Mouse (Mus musculus) monocyte, adult 2 months (primary cell): ENCODE results near the gene Flad1.
A peak's percentile ranks its signal among the peaks of the same experiment; 100 is the strongest.

Experiments used
- DNase-seq, 2 experiments: peaks; one replicate each; pipeline ENCODE4 v3.0.0; 2022; ENCODE audit warnings: low spot score in 2 of 2, low read depth in 1 of 2

Flad1 gene

DNA sequence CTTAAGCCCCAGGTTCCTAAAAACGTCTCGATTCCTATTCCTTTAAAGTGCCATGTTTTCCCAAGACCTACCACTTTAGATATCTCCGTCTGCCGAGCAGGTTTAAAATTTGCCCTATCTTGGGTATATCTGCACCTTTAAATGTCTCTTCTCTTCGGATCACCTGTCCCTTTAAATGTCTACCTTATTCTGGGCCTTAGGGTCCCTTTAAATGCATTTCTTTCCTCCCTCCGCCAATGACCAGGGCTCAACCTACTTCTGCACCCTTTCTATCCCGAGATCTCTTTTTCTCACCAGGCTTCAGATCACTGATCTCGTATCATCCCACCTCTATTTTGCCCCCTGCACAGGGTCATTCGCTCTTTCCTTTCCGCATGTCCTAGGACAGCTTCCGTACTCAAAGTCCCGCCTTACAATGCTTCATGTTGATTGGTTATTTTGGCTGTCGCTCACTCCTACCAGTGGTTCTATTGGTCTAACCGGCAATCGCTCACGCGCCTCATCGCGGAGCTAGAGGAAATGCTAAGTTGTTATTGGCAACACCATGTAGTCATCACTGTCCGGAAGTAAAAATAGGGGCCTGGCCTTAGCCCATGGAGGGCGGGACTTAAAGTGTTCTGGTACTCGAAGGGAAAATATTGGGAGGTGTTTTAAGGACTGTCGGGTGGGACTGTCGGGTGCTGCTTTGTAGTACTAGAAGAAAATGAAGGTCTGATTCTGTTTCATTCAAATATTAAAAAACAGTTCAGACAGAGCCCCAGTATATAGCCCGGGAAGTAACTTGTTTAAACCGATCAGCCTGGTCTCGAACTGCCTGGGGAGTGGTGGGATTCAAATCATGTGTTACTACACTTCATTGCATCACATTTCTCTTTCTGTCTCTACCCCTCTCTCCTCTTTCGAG lies at the start of gene Flad1:
Flad1 (minus strand) TSS at position 381 of the 904 bp plus-strand sequence.
- DNase-seq: peak; percentile 93 to 96

DNA sequence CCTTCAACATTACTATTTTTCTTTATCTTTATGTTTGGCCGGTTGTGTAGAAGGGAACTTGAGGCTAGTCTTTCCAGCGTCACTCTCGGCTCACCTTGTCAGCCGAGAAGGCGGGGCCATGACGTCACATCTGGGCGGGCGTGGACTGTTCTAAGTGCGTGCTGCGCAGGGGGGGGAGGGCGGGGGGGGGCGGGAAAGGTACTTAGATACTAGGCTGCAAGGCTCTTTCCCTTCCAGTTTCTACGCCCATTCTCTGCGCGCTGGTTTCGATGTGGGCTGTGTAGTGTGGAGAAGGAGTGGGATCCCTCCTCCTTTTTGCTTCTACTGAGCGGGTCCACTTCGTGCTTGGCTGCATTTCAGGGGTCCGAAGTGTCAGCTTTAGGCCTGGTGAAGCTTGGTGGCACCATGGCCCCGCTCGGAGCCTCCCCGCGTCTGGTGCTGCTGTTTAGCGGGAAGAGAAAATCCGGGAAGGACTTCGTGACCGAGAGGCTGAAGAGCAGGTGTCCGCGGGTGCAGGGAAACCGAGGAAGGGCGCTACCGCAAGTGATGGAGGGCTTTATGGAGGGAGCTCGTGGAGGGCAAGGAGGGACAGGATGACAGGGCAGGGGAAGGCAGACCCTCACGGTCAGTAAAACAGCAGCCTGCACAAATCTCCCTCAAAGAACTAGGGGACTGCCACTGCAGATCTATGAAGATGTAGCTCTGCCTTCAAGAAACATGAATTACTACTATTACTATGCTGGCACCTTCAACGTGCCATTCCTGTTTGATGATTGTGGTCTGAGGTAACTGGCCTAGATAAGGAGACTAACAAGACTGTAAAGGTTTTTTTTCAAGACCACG lies 47.5 kb upstream of the Flad1 start:
- DNase-seq: peak; percentile 75 to 87

- no peak for DNase-seq
These were observed 46.8 kb upstream of the Flad1 start for GRCm38 (mm10) chr3:89458372-89458964.

DNA sequence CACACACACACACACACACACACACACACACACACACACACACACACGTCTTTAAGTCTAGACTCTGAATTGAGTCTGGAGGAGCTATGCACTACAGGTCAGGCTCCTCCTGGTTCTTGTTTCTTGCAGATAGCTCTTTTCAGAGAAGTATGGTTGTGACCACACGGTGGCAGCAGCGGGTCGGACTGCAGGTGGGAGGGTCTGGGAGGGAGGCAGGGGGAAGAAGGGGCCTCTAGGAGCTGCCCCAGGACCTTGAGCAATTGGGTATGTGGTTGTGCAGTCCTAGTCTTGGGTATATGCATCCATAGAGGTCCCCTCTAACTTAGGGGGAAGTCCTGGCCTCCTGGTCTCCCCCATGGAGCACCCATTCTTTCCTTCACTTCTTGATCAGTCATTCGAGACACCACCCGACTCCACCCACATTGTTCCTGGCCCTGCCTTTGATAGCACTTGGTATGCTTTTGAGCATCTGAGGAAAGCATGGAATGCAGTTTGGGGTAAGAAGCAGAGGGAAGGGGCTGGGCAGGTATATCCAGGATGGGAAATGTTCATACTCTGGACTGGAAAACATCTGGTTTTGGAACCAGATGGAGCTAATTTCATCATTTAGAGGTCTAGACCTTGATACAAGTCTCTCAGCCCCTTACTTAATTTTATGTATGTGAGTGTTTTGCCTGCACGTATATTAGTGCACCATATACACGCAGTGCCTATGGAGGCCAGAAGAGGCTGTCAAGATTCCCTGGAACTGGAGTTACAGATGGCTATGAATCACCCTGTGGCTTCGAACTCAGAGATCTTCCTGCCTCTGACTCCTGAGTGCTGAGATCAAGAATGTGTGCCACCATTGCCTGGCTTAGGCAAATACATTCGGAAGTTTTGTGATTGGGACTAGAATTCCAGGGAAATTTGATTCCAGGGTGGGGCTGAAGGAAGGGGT lies 45.3 kb upstream of the Flad1 start:
- DNase-seq: peak; percentile 43 to 61

GRCm38 (mm10) chr3:89455786-89456285 lies 44.2 kb upstream of the Flad1 start:
- DNase-seq: no peak

DNA sequence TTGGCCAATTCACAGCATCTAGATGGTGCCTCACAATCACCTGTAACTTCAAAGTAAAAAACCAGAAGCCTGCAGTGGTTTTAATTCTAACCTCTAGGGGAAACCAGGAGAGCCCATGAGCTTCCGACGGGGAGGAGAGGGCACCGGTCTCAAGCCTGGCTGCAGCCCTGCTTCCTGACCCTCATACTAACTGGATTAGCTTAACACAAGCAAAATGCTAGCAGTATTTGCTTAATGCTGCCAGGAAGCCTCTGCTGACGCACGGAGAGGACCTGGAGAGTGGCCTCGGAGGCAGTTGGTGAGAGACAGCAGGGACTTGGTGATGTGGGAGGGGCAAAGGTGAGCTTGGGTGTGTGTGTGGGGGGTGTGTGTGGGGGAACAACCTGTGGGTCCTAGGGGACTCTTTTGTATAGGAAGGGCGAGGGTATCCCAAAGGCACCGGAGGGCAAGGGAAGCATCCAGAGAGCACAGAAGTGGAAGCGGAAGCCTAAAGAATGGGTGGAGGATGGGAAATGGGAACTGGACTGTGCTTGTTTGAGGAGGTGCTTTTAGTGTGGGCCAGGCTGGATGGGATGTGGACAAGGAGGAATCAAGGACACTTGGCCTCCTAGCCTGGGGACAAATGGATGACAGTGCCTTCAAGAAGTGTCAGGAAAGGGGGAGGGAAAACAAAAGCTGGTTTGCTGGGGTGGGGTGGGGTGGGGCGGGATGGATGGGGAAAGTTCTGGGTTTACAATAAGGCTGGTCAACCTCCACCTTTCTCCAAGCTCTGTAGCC lies 42.9 kb upstream of the Flad1 start, which contains the start of gene Pmvk:
Pmvk (plus strand) TSS at position 141 of the 777 bp plus-strand sequence.
- DNase-seq: no peak

- no peak for DNase-seq
These were observed 40.2 kb upstream of the Flad1 start for GRCm38 (mm10) chr3:89451916-89452315.

GRCm38 (mm10) chr3:89449541-89449940 lies 37.9 kb upstream of the Flad1 start:
- DNase-seq: peak in 1 of 2 experiments; percentile 54

- no peak for DNase-seq
These were observed 37.3 kb upstream of the Flad1 start for GRCm38 (mm10) chr3:89448720-89449537.

DNA sequence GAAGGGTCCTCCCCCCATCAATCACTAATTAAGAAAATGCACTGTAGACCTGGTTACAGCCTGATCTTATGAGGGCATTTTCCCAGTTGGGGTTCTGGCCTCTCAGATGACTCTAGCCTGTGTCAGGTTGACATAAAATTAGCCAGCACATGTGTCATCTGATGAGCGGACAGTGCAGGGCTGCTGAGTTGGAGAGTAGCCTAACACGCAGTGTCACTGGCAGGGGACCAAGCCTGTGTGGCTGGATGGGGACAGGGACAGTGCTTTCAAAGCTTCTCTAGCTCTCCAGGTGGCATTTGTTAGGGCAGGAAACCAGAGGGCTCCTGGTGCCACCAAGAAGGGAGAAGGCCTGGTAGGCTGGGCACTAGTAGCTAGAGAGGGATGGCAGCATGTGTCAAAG lies 29.0 kb upstream of the Flad1 start:
- DNase-seq: no peak

DNA sequence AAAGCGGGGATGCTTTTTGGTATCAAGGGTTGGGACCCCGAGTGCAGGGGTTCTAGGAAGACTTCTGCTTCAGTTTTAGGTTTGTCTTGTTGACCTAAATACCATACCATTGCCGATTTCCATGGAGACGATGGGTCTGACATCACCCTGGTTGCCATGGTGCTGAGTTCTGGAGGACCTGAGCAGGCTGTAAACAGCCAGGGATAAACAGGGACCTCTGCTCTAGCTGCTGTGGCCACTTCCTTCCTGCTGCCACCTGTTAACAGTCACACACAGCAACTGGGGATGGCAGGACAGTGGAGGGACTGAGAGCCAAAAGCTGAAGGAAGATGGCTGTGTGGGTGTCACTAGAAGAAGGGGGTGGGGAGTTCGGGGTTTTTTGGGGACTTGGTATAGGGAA lies 25.6 kb upstream of the Flad1 start:
- DNase-seq: peak in 1 of 2 experiments; percentile 48

GRCm38 (mm10) chr3:89436176-89437113 lies 24.8 kb upstream of the Flad1 start, which contains the start of gene Pbxip1:
TSS of gene Pbxip1 (plus strand) at chr3:89436706.
- peak in 1 of 2 experiments; percentile 54 for DNase-seq

- no peak for DNase-seq
These were observed 23.4 kb upstream of the Flad1 start for GRCm38 (mm10) chr3:89435041-89435440.

DNA sequence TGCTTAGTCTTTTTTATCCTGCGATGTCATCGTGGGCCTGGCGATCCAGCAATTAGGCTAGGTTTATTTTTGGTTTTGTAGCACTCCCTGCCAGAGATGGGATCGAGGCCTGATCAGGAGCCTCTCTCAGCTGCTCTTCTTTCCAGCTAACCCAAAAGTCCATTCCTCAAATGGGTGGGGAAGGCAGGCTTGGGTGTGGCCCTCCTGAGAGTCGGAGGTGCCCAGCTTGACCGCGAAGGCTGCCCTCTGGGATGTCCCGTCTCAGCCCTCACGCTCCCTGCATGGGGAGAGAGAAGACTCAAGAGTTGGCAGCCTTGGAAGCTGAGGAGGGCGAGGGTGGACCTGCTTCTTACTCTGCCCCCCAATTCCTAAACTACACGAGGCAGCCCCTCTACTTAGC lies 22.9 kb upstream of the Flad1 start:
- DNase-seq: no peak

DNA sequence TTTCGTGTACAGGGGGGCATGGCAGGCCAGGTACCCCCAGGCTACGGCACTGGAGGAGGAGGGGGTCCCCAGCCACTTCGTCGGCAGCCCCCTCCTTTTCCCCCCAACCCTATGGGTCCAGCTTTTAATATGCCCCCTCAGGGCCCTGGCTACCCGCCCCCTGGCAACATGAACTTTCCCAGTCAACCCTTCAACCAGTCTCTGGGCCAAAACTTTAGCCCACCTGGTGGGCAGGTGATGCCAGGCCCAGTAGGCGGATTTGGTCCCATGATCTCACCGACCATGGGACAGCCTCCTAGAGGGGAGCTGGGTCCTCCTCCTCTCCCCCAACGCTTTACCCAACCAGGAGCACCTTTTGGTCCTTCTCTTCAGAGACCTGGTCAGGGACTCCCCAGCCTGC lies 20.9 kb upstream of the Flad1 start:
- DNase-seq: no peak

DNA sequence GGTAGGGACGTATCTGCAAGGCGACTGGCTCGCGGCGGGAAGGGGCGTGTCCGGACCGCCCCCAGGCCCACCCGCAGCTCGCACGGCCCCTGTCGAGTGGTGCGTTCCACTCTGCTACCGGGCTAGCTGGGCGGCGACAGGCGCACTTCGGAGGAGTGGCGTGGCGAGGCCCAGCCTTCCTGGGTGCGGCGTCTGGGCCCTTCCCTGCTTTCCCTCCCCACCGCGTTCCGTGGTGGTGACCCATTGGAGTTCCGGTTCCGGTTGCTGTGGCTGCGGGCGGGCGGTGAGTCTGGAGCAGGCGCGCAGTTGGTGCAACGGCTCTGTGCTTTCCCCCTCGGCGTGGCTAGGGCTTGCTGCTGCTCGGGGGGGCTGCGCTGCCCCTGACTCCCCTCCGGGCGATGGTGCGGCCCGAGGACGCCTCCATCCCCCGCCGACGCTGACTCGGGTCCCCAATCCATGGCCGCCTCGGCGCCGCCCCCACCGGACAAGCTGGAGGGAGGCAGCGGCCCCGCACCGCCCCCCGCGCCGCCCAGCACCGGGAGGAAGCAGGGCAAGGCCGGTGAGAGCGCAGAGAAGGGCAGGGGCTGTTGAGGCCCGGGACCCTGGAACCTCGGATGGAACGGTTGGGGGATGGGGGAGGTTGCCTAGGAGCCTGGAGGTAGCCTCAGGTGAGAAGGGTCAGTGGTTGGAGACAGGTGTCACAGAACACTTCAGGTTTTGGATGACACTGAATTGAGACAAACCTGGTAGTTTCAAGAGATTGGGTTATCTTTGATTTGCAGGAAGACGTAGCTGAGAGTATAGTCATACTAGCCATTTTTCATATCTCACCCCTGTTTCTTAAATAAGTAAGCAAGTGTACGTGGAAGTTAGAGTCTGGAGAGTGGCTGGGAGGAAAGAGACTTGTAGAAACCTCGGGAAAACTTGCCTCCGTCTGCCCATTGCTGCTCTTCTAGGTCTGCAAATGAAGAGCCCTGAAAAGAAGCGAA lies 18.8 kb upstream of the Flad1 start, which contains the start of gene Pygo2:
Pygo2 (plus strand) TSS at position 44 of the 989 bp plus-strand sequence.
- peak; percentile 66 to 80 for DNase-seq
